Mouse (Mus musculus) heart, postnatal 36 days (tissue): Measurements from ENCODE around the gene Olfr419. TPM values are rescaled to one million over a fixed set of nuclear protein-coding genes. Genes with fewer than 3 reads are reported as not detected.

Experiments
- DNase-seq, 2 experiments: peaks; one replicate each; pipeline ENCODE4 v3.0.0; 2021 to 2022
- intact Hi-C: fragments of 180-260 bp; cut with DNase I; formaldehyde crosslinking; loops from one replicate; pipeline ENCODE4 v1.15.1; 2025
- total RNA-seq, 2 experiments: library from RNA; stranded (reverse); gene quantifications; 2 replicates each; pipeline ENCODE4 v1.2.3; 2021

The Olfr419 gene
- total RNA-seq = not detected

DNA sequence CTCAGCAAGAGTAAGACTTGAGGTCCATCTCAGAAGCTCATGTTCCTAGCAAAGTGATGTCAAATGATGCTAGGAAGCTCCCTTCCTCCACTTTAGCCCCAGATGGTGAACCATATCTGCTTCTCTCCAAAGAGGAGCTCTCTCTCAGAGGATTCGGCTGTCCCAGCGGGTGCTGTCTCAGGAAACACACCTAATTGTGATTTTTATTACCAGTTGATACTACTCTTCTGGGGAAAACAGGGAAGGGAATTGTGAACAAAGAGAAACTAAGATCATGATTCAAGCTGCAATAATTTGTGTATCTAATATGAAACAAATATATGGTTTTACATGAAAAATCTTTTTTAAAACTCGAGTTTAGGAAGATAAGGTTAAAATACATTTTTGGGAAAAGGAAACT, at the start of gene Olfr419:
TSS of gene Olfr419 (minus strand) at position 101 of the 400 bp plus-strand sequence.
- DNase-seq = no peak
- intact Hi-C loops = no loop called here

GRCm38 (mm10) chr1:174270643-174271042, 18.8 kb upstream of the Olfr419 start:
- no peak for DNase-seq
- intact Hi-C loops = no loop called here

- no peak for DNase-seq
- intact Hi-C loops = no loop called here
Observed at GRCm38 (mm10) chr1:174269162-174269561, 17.3 kb upstream of the Olfr419 start.

GRCm38 (mm10) chr1:174267816-174268215, 16.0 kb upstream of the Olfr419 start:
- intact Hi-C loops = no loop called here
- no peak for DNase-seq

- intact Hi-C loops = no loop called here
- no peak for DNase-seq
Observed at GRCm38 (mm10) chr1:174250376-174250775, 1.5 kb downstream of the Olfr419 start.

DNA sequence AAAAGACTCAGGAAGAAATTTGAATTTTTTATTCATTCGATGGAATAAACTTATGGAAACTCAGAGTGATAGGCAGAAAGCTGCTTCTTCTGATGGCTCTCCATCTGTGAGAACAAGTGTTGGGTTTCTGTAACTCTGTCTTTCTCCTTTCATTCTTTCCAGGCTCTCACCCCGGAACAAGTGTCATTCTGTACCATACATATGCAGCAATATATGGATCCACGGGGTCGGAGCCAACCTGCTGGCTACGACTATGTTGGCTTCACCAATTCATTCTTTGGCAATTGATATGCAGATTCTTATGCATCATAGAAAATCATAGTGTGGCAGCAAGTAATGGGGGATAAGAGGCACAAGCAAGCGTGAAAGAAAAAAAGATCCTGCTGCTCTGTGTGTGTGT, 4.7 kb downstream of the Olfr419 start:
- intact Hi-C loops = no loop called here
- no peak for DNase-seq

- intact Hi-C loops = no loop called here
- no peak for DNase-seq
Observed at GRCm38 (mm10) chr1:174246080-174246479, 5.8 kb downstream of the Olfr419 start.

DNA sequence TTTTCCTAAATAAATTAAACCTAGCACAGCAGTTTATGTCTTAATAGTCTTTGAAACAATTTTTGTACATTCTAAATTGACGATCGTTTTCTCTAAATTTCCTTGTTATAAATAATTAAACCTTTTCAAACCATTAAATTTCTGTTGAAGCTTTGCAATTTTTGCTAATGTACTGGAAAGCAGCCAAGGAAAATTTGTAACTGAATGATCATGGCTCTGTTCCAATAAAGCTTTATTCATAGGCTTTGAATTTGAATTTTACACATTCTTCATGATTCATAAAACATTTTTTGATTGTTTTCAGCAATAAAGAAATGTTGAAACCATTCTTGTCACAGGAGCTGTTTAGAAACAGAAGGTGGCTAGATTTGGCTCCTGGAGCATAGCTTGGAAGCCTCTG, 7.2 kb downstream of the Olfr419 start:
- intact Hi-C loops = no loop called here
- no peak for DNase-seq

GRCm38 (mm10) chr1:174239916-174240315, 11.9 kb downstream of the Olfr419 start:
- DNase-seq = no peak
- intact Hi-C loops = no loop called here

GRCm38 (mm10) chr1:174216528-174217204, 35.2 kb downstream of the Olfr419 start:
- no peak for DNase-seq
- intact Hi-C loops = no loop called here

GRCm38 (mm10) chr1:174215270-174216038, 36.4 kb downstream of the Olfr419 start:
- DNase-seq = no peak
- intact Hi-C loops = no loop called here

DNA sequence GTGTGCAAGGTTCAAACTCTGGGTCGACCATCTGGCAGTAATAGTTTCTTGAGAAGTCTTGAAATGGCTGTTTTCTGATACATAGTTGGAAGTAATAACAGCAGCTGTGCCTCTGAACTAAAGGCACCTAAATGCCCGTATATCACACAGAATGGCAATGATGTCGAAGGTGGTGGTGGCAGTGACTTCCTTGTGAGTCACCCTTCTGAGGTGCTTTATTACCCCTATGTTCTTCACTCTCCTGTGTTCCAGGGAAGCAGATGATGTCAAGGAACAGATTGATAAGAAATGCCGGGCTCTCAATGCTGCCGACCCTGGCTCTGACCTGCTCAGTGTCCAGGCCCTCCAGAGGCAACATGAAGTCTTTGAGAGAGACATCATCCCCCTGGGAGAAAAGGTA, 39.6 kb downstream of the Olfr419 start:
- intact Hi-C loops = no loop called here
- DNase-seq = no peak

GRCm38 (mm10) chr1:174204699-174205098, 47.2 kb downstream of the Olfr419 start:
- no peak for DNase-seq
- intact Hi-C loops = no loop called here

Other genes with a start within 250 kb of the Olfr419 start
- gene Ifi205, start 220.3 kb downstream of the Olfr419 start, total RNA-seq = 10 to 100 TPM in 1 of 2 experiments, 1 to 10 TPM in 1; 6.7 to 18.7 TPM
- not detected for gene Olfr433, start 211.4 kb downstream of the Olfr419 start, total RNA-seq
- not detected for gene Olfr432, start 202.9 kb downstream of the Olfr419 start, total RNA-seq
- not detected for gene Olfr430, start 185.5 kb downstream of the Olfr419 start, total RNA-seq
- not detected for gene Olfr429, start 167.7 kb downstream of the Olfr419 start, total RNA-seq
- gene Olfr427, start 155.2 kb downstream of the Olfr419 start, total RNA-seq = not detected
- gene Olfr231, start 130.9 kb downstream of the Olfr419 start, total RNA-seq = not detected
- gene Olfr424, start 120.5 kb downstream of the Olfr419 start, total RNA-seq = not detected
- gene Olfr420, start 96.4 kb downstream of the Olfr419 start, total RNA-seq = not detected
- gene Spta1, start 79.3 kb downstream of the Olfr419 start, total RNA-seq = 10 to 100 TPM in 1 of 2 experiments, 1 to 10 TPM in 1; 9.2 to 12.0 TPM
- not detected for gene Mptx1, start 78.5 kb upstream of the Olfr419 start, total RNA-seq
- gene Olfr417, start 113.1 kb upstream of the Olfr419 start, total RNA-seq = not detected
- not detected for gene Olfr248, start 139.0 kb upstream of the Olfr419 start, total RNA-seq
- gene Olfr414, start 172.0 kb upstream of the Olfr419 start, total RNA-seq = not detected
- not detected for gene Olfr220, start 190.0 kb upstream of the Olfr419 start, total RNA-seq
- under 1 TPM; 0.11 to 0.43 TPM for gene Fmn2, start 249.8 kb upstream of the Olfr419 start, total RNA-seq